Mouse (Mus musculus) ES-Bruce4 (cell line): Measurements from ENCODE around the gene Ntrk3.

Source experiments
- CTCF ChIP-seq: IDR thresholded peaks from one replicate; pipeline ENCODE4 v1.8.1; 2011; ENCODE audit warnings: low read depth, low read length
- EP300 ChIP-seq: IDR thresholded peaks from 2 replicates; pipeline ENCODE4 v1.6.1; 2011; ENCODE audit warnings: low read depth, low read length; ENCODE audit not compliant: insufficient read depth
- POLR2A ChIP-seq: IDR thresholded peaks from one replicate; pipeline ENCODE4 v1.8.1; 2011; ENCODE audit warnings: low read length; ENCODE audit not compliant: insufficient read depth

GRCm38 (mm10) chr7:78406641-78407291 is 331.0 kb downstream of the Ntrk3 start:
- TF ChIP-seq POLR2A: no peak
- no peak for TF ChIP-seq CTCF
- TF ChIP-seq EP300: no peak
